8 mouse cellular contexts compared by ENCODE assay signal in genomic region chr19:45541409-45542041, GRCm38 (mm10). TPM values are rescaled to one million over a fixed set of nuclear protein-coding genes. Genes with fewer than 3 reads are reported as not detected.
DNase-seq lines count a peak whose midpoint lies in the region; ATAC-seq and TF ChIP-seq lines count a peak whose summit lies in the region.

No protein-coding gene starts in this region.

- peak overlapping the region; percentile 42 for H3K4me3 ChIP-seq in cerebellum, adult 2 months (replicated peaks; ENCODE audit: insufficient read depth, low read depth, low read length)
- no peak overlapping the region for H3K4me3 ChIP-seq in C2C12 (ENCODE audit: insufficient read depth, poor library complexity, severe bottlenecking)
- H3K4me3 ChIP-seq in brown adipose tissue, adult 24 weeks (ENCODE audit: insufficient read depth, low read depth, low read length), result peak overlapping the region; percentile 22
- peak overlapping the region; percentile 60 for H3K4me3 ChIP-seq in midbrain, embryonic 10.5 days

- under 1% methylated on average over 31 of the region's 58 CpGs for WGBS in cerebellum, adult 2 months
- under 1% methylated on average over 58 of the region's 58 CpGs for WGBS in midbrain, embryonic 10.5 days

- DNase-seq in cerebellum, adult 2 months, result peak; percentile 44 to 48
- DNase-seq in gastrocnemius, postnatal 14 days, result peak; percentile 52
- peak; percentile 50 for DNase-seq in kidney, postnatal 14 days
- peak; percentile 70 for DNase-seq in midbrain, embryonic 10.5 days (ENCODE audit: low spot score)
- DNase-seq in splenic B cell, adult 2 months (ENCODE audit: low read depth, low spot score), result peak; percentile 50

- no peaks in the 10 kb centered on the region for H3K4me1 ChIP-seq in cerebellum, adult 2 months (ENCODE audit: control insufficient read depth, insufficient read depth, low read length)
- H3K4me1 ChIP-seq in brown adipose tissue, adult 24 weeks (ENCODE audit: control insufficient read depth, insufficient read depth, insufficient read length, low read length), result no peaks in the 10 kb centered on the region
- H3K4me1 ChIP-seq in midbrain, embryonic 10.5 days, result peaks cover 31% of the 10 kb centered on the region

- no peak for TF ChIP-seq POLR2A in cerebellum, adult 2 months (IDR thresholded peaks at IDR 0.05; ENCODE audit: borderline replicate concordance, insufficient read depth, low read length)

- H3K36me3 ChIP-seq in C2C12 (ENCODE audit: control insufficient read depth, insufficient read depth), result no peaks in the 10 kb centered on the region
- no peaks in the 10 kb centered on the region for H3K36me3 ChIP-seq in midbrain, embryonic 10.5 days
- no peaks in the 10 kb centered on the region for H3K36me3 ChIP-seq in splenic B cell, adult 2 months (ENCODE audit: control insufficient read depth, insufficient read depth, low read length, poor library complexity, severe bottlenecking)

- no peaks in the 10 kb centered on the region for H3K79me2 ChIP-seq in C2C12 (ENCODE audit: control insufficient read depth, insufficient read depth)

- no peak for TF ChIP-seq CTCF in cerebellum, adult 2 months (IDR thresholded peaks at IDR 0.05; ENCODE audit: borderline replicate concordance, insufficient read depth, low read depth, low read length)
- TF ChIP-seq CTCF in C2C12 (IDR thresholded peaks at IDR 0.05; ENCODE audit: control insufficient read depth, insufficient read depth, insufficient read length), result peak; percentile 12

- peak overlapping the region; percentile 71 for H3ac ChIP-seq in C2C12 (ENCODE audit: control insufficient read depth, insufficient read length, low read depth)

- H3K27me3 ChIP-seq in cerebellum, adult 2 months (ENCODE audit: control insufficient read depth, insufficient read depth, low read length), result no peaks in the 10 kb centered on the region
- peaks cover 11% of the 10 kb centered on the region for H3K27me3 ChIP-seq in C2C12 (ENCODE audit: control insufficient read depth, insufficient read depth, insufficient read length)
- H3K27me3 ChIP-seq in midbrain, embryonic 10.5 days (ENCODE audit: low read depth, poor library complexity, severe bottlenecking), result peaks cover 93% of the 10 kb centered on the region
- no peaks in the 10 kb centered on the region for H3K27me3 ChIP-seq in splenic B cell, adult 2 months (ENCODE audit: control insufficient read depth, insufficient read depth, low read length, poor library complexity, severe bottlenecking)

- H3K9me3 ChIP-seq in midbrain, embryonic 10.5 days (replicated peaks), result no peaks in the 10 kb centered on the region

- intact Hi-C loops in gastrocnemius, postnatal 14 days (cut with DNase I; ENCODE audit: low total_unique reads), result loop anchor here (5.0 to 10.0 kb wide), 4 partner anchors 57 to 319 kb away; no protein-coding TSS in a partner anchor

- no peaks in the 10 kb centered on the region for H3K79me3 ChIP-seq in C2C12 (ENCODE audit: low read depth)

- no peak for ATAC-seq in cerebellum, adult (ENCODE audit: insufficient number of reproducible peaks, low FRiP score, low TSS enrichment)

- H3K27ac ChIP-seq in cerebellum, adult 2 months (ENCODE audit: insufficient read depth, low read length), result no peak overlapping the region
- H3K27ac ChIP-seq in brown adipose tissue, adult 24 weeks (replicated peaks; ENCODE audit: low read depth, low read length), result no peak overlapping the region
- H3K27ac ChIP-seq in midbrain, embryonic 10.5 days (replicated peaks), result peak overlapping the region; percentile 77

TF ChIP-seq in C2C12, 6 proteins besides CTCF, POLR2A, EP300 and RAD21:
- TF ChIP-seq MAX (IDR thresholded peaks at IDR 0.05) (no peak), CEBPB (IDR thresholded peaks at IDR 0.05; ENCODE audit: low read depth) (no peak), MYOD1 (IDR thresholded peaks at IDR 0.05; ENCODE audit: control insufficient read depth, insufficient read length, low read depth) (no peak), FOSL1 (IDR thresholded peaks at IDR 0.05; ENCODE audit: insufficient read depth, low read length, poor library complexity, severe bottlenecking) (no peak)

RNA-seq across cellular contexts. Expression of gene Poll, which starts 18.8 kb away (rescaled TPM):
- polyA plus RNA-seq in cerebellum, adult 2 months (2012; rRNA removed), result 14.5 and 14.6 TPM in 2 replicates
- 12.7 TPM for polyA plus RNA-seq in C2C12 (2012; fragmentation: generic; extraction: Trizol)
- 6.2 and 6.3 TPM in 2 replicates for polyA plus RNA-seq in brown adipose tissue, adult 24 weeks (2012; ENCODE audit: insufficient read depth, insufficient read length, missing spikeins)
- total RNA-seq in gastrocnemius, postnatal 14 days (2021), result 10 to 100 TPM; 11.2 to 11.3 TPM
- polyA plus RNA-seq in midbrain, embryonic 10.5 days (2016; fragmentation: Nextera tagmentation; extraction: Ambion mirVana), result 22.3 and 23.0 TPM in 2 replicates

RNA-seq across cellular contexts. Expression of gene Gm17018, which starts 18.9 kb away (rescaled TPM):
- polyA plus RNA-seq in cerebellum, adult 2 months (2012; rRNA removed), result 44.6 and 56.7 TPM in 2 replicates
- polyA plus RNA-seq in C2C12 (2012; fragmentation: generic; extraction: Trizol), result 25.7 TPM
- polyA plus RNA-seq in brown adipose tissue, adult 24 weeks (2012; ENCODE audit: insufficient read depth, insufficient read length, missing spikeins), result 20.1 and 26.1 TPM in 2 replicates
- 10 to 100 TPM; 12.8 to 13.5 TPM for total RNA-seq in gastrocnemius, postnatal 14 days (2021)
- polyA plus RNA-seq in midbrain, embryonic 10.5 days (2016; fragmentation: Nextera tagmentation; extraction: Ambion mirVana), result 47.2 and 47.9 TPM in 2 replicates
